Mouse (Mus musculus) embryo, embryonic 10 days (tissue): ENCODE measurements around the gene Gpr18.

ENCODE experiments used
- DNase-seq: peaks from one replicate; pipeline ENCODE4 v3.0.0-alpha.2; 2015; ENCODE audit warnings: low spot score

The Gpr18 gene

GRCm38 (mm10) chr14:121922016-121922415, 6.4 kb upstream of the Gpr18 start:
- DNase-seq: no peak

- no peak for DNase-seq
These were observed 5.0 kb upstream of the Gpr18 start for GRCm38 (mm10) chr14:121920511-121921124.

GRCm38 (mm10) chr14:121919752-121920151, 4.2 kb upstream of the Gpr18 start:
- DNase-seq: peak; percentile 48

- DNase-seq: no peak
These were observed 2.7 kb upstream of the Gpr18 start for GRCm38 (mm10) chr14:121918266-121918665.

- DNase-seq: no peak
These were observed 922 bp upstream of the Gpr18 start for GRCm38 (mm10) chr14:121916311-121917094.

- DNase-seq: no peak
These were observed 438 bp downstream of the Gpr18 start for GRCm38 (mm10) chr14:121915143-121915542.

GRCm38 (mm10) chr14:121912501-121912900, 3.1 kb downstream of the Gpr18 start:
- no peak for DNase-seq

GRCm38 (mm10) chr14:121909868-121910267, 5.7 kb downstream of the Gpr18 start:
- DNase-seq: no peak

- DNase-seq: no peak
These were observed 8.4 kb downstream of the Gpr18 start for GRCm38 (mm10) chr14:121906992-121907681.

GRCm38 (mm10) chr14:121906341-121906991, 9.1 kb downstream of the Gpr18 start:
- no peak for DNase-seq

GRCm38 (mm10) chr14:121904754-121905153, 10.8 kb downstream of the Gpr18 start:
- no peak for DNase-seq

- DNase-seq: no peak
These were observed 12.2 kb downstream of the Gpr18 start for GRCm38 (mm10) chr14:121903381-121903876.

- no peak for DNase-seq
These were observed 14.1 kb downstream of the Gpr18 start for GRCm38 (mm10) chr14:121901511-121901910.

- no peak for DNase-seq
These were observed 16.5 kb downstream of the Gpr18 start for GRCm38 (mm10) chr14:121899071-121899470.

GRCm38 (mm10) chr14:121898509-121898908, 17.1 kb downstream of the Gpr18 start:
- no peak for DNase-seq

GRCm38 (mm10) chr14:121897773-121898172, 17.8 kb downstream of the Gpr18 start:
- DNase-seq: no peak

- no peak for DNase-seq
These were observed 19.2 kb downstream of the Gpr18 start for GRCm38 (mm10) chr14:121896126-121897090.

- no peak for DNase-seq
These were observed 20.3 kb downstream of the Gpr18 start for GRCm38 (mm10) chr14:121895316-121895715.

- no peak for DNase-seq
These were observed 21.0 kb downstream of the Gpr18 start for GRCm38 (mm10) chr14:121894511-121895135.

GRCm38 (mm10) chr14:121893747-121894146, 21.8 kb downstream of the Gpr18 start:
- no peak for DNase-seq
